Mouse (Mus musculus): ENCODE results near the gene E430018J23Rik. TPM values are rescaled to one million over a fixed set of nuclear protein-coding genes. Genes with fewer than 3 reads are reported as not detected.
"Not testable (repeated sequence)": the region's sequence is repeated elsewhere in the genome, so short reads cannot be mapped to it uniquely, and the experiment has no call there.

The E430018J23Rik gene
- total RNA-seq, 2 experiments from 2014 or later, result 7.9 to 9.0 TPM

- DNase-seq (ENCODE audit: extremely low spot score in 1 of 2, low spot score in 1 of 2), result no peak
Measured at GRCm38 (mm10) chr7:127343351-127344019, 49.9 kb downstream of the E430018J23Rik start.

- no peak for DNase-seq (ENCODE audit: extremely low spot score in 1 of 2, low spot score in 1 of 2)
Measured at GRCm38 (mm10) chr7:127342888-127343287, 50.5 kb downstream of the E430018J23Rik start.

DNA sequence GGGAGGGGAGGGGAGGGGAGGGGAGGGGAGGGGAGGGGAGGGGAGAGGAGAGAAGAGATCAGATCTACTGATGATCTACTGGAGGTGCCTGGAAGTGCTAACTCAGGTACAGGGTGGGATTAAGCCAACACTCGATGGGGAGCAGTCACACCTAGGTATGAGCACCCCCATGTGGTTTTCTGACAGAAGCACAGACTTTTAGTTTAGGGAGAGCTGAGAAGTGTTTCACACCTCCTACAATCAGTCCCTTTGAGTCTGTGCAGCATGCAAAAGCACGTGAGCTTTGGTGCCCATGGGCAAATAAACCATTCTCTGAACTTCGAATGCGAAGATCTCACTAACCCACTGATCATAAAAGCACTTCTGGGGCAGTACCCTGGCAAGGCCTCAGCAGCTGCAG lies 51.1 kb downstream of the E430018J23Rik start:
- no peak for DNase-seq (ENCODE audit: extremely low spot score in 1 of 2, low spot score in 1 of 2)

DNA sequence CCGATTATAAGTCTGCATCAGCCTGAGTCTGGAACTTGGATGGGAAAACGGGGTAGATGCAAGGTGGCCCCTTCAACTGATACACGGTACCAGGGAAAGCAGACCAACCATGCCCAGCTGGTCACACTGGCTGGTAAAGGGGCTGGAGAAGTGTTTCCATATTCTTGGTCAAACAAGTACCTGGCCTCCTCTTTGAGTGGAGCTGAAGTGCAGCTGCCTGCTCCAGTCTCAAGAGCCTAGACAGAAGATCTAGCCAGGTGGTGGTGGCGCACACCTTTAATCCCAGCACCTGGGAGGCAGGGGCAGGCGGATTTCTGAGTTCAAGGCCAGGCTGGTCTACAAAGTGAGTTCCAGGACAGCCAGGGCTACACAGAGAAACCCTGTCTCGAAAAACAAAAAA lies 51.6 kb downstream of the E430018J23Rik start:
- not testable (repeated sequence) for DNase-seq (ENCODE audit: extremely low spot score in 1 of 2, low spot score in 1 of 2)

GRCm38 (mm10) chr7:127341356-127341755 lies 52.1 kb downstream of the E430018J23Rik start:
- DNase-seq (ENCODE audit: extremely low spot score in 1 of 2, low spot score in 1 of 2), result no peak

Other genes starting within 250 kb of the E430018J23Rik start
- 10 to 100 TPM; 92.1 to 95.7 TPM for gene Cd2bp2, start 197.6 kb downstream of the E430018J23Rik start, total RNA-seq (2021)
- gene Tbc1d10b, start 185.2 kb downstream of the E430018J23Rik start, total RNA-seq (2021), result 10 to 100 TPM; 97.2 to 99.9 TPM
- gene Mylpf, start 184.7 kb downstream of the E430018J23Rik start, total RNA-seq (2021), result 1 to 10 TPM in 1 of 2 experiments, under 1 TPM in 1; 0.96 to 2.9 TPM
- gene Zfp553, start 160.6 kb downstream of the E430018J23Rik start, total RNA-seq (2021), result 10 to 100 TPM; 18.0 to 20.6 TPM
- 1 to 10 TPM; 4.0 to 4.2 TPM for gene Sept1, start 160.5 kb downstream of the E430018J23Rik start, total RNA-seq (2021)
- 10 to 100 TPM; 67.4 to 73.4 TPM for gene Zfp771, start 149.4 kb downstream of the E430018J23Rik start, total RNA-seq (2021)
- 10 to 100 TPM; 21.7 to 27.7 TPM for gene Dctpp1, start 132.9 kb downstream of the E430018J23Rik start, total RNA-seq (2021)
- 10 to 100 TPM; 43.0 to 43.8 TPM for gene Sephs2, start 119.6 kb downstream of the E430018J23Rik start, total RNA-seq (2021)
- under 1 TPM; 0.20 to 0.26 TPM for gene Itgal, start 97.4 kb downstream of the E430018J23Rik start, total RNA-seq (2021)
- 10 to 100 TPM; 11.5 to 11.8 TPM for gene Zfp768, start 48.0 kb downstream of the E430018J23Rik start, total RNA-seq (2021)
- gene Zfp747, start 17.6 kb downstream of the E430018J23Rik start, total RNA-seq (2021), result 1 to 10 TPM; 6.0 to 6.3 TPM
- 1 to 10 TPM; 3.9 to 4.0 TPM for gene 9130019O22Rik, start 6.5 kb downstream of the E430018J23Rik start, total RNA-seq (2021)
- 1 to 10 TPM; 3.7 to 4.0 TPM for gene Zfp764, start 13.2 kb upstream of the E430018J23Rik start, total RNA-seq (2021)
- 10 to 100 TPM; 12.4 to 14.9 TPM for gene Zfp688, start 28.4 kb upstream of the E430018J23Rik start, total RNA-seq (2021)
- gene Zfp689, start 55.5 kb upstream of the E430018J23Rik start, total RNA-seq (2021), result 1 to 10 TPM; 6.6 to 6.7 TPM
- gene Prr14, start 66.0 kb upstream of the E430018J23Rik start, total RNA-seq (2021), result 10 to 100 TPM; 26.4 to 33.9 TPM
- gene Fbrs, start 85.6 kb upstream of the E430018J23Rik start, total RNA-seq (2021), result 10 to 100 TPM; 50.9 to 65.3 TPM
- gene Srcap, start 118.4 kb upstream of the E430018J23Rik start, total RNA-seq (2021), result 100 to 1,000 TPM in 1 of 2 experiments, 10 to 100 TPM in 1; 88.9 to 125 TPM
- gene Gm42715, start 126.0 kb upstream of the E430018J23Rik start, total RNA-seq (2021), result 1 to 10 TPM; 6.0 to 9.2 TPM
- 1 to 10 TPM in 1 of 2 experiments, not detected in 1; 1.8 TPM for gene Tmem265, start 167.8 kb upstream of the E430018J23Rik start, total RNA-seq (2021)
- gene Phkg2, start 179.7 kb upstream of the E430018J23Rik start, total RNA-seq (2021), result 10 to 100 TPM; 77.2 to 82.3 TPM
- gene Ccdc189, start 195.0 kb upstream of the E430018J23Rik start, total RNA-seq (2021), result 10 to 100 TPM in 1 of 2 experiments, 1 to 10 TPM in 1; 10.0 to 11.1 TPM
- gene Rnf40, start 195.1 kb upstream of the E430018J23Rik start, total RNA-seq (2021), result 10 to 100 TPM; 67.2 to 80.8 TPM
- 10 to 100 TPM; 21.3 to 23.3 TPM for gene Zfp629, start 222.2 kb upstream of the E430018J23Rik start, total RNA-seq (2021)